Mouse (Mus musculus): ENCODE data around the gene Ppp1r26. TPM values are rescaled to one million over a fixed set of nuclear protein-coding genes. Genes with fewer than 3 reads are reported as not detected.

Ppp1r26 gene
- polyA plus RNA-seq, 1 experiment from 2014 or later = 0.61 TPM

DNA sequence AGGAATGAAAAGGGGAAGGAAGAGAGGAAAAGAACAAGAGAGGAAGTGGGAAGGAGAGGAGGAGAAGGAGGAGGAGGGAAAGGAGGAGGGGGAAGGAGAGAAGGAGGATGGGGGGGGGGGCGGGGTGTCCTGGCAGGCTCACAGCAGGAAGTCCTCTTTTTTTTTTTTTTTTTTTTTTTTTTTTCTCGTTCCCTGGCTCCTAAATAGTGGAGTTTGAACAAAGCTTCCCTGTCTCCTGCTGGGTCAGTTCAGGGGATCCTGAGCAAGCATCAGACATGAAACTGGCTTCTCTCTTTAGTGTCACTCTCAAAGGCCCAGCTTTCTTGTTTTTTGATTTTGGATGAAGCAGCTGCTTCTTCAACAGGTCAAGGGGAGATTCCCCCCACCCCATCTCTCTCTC lies 13.1 kb upstream of the Ppp1r26 start:
- no peak overlapping the region for H3K27ac ChIP-seq (ENCODE audit: low read depth, low read length)
- no peak overlapping the region for H3K4me3 ChIP-seq (ENCODE audit: low read depth, low read length)
- H3K9ac ChIP-seq (ENCODE audit: low read depth, low read length) = no peak overlapping the region
- H3K36me3 ChIP-seq (ENCODE audit: control insufficient read depth, insufficient read depth) = no peaks in the 10 kb centered on the region
- no peaks in the 10 kb centered on the region for H3K9me3 ChIP-seq (ENCODE audit: control insufficient read depth)
- H3K4me1 ChIP-seq (replicated peaks; ENCODE audit: control insufficient read depth, insufficient read depth, low read length) = no peaks in the 10 kb centered on the region
- H3K27me3 ChIP-seq (replicated peaks; ENCODE audit: control insufficient read depth, insufficient read depth, low read length) = no peaks in the 10 kb centered on the region
- TF ChIP-seq CTCF (IDR thresholded peaks at IDR 0.05; ENCODE audit: low read depth) = no peak
- no peak overlapping the region for H3K4me2 ChIP-seq (replicated peaks; ENCODE audit: low read depth)
- 0% methylated on average over 1 of the region's 2 CpGs for WGBS
- no peak for ATAC-seq

DNA sequence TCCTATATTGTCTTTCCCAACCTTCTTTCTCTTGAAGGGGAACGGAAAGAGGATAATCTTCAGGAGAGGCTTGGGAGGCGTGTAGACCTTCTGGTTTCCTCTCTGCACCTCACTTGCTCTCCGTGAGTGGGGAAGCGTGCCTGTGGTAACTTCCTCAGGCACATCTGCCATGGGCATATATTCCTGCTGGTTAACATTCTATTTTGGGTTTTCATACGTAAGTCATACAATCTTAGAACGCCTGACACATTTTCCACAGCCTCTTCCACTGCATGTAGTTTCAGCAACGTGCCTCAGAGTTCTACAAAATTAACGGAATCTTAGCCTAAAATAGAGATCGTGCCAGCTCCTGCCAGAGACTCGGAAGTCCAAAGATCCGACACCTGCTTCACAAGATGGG lies 11.2 kb upstream of the Ppp1r26 start:
- no peak for ATAC-seq
- no peak for TF ChIP-seq CTCF (IDR thresholded peaks at IDR 0.05; ENCODE audit: low read depth)
- no peaks in the 10 kb centered on the region for H3K4me1 ChIP-seq (replicated peaks; ENCODE audit: control insufficient read depth, insufficient read depth, low read length)

DNA sequence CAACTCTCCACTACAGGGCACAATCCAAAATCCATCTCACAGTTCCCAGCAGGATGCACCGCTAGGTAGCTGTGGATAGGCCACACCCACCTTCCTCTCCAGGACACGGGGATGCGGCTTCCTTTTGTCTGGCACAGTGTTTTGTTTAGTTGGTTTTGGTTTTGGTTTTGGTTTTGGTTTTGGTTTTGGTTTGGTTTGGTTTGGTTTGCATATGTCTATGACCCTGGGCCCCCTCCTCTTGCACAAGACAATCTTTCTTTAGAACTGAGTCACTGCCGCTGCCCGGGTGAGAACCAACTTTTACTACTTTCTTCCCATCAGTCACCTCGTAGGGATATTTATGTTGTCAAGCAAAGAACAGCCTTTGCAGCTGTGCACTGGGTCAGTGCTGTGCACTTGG lies 5.8 kb upstream of the Ppp1r26 start:
- 55% methylated on average over 6 of the region's 6 CpGs for WGBS
- no peak for ATAC-seq
- Histone ChIP-seq H3K27me3 (replicated peaks; ENCODE audit: control insufficient read depth, insufficient read depth, low read length) (no peaks in the 10 kb centered on the region), H3K4me3 (ENCODE audit: low read depth, low read length) (no peak overlapping the region), H3K4me1 (replicated peaks; ENCODE audit: control insufficient read depth, insufficient read depth, low read length) (no peaks in the 10 kb centered on the region), H3K27ac (ENCODE audit: low read depth, low read length) (no peak overlapping the region), H3K9me3 (ENCODE audit: control insufficient read depth) (no peaks in the 10 kb centered on the region), H3K36me3 (ENCODE audit: control insufficient read depth, insufficient read depth) (no peaks in the 10 kb centered on the region), H3K4me2 (replicated peaks; ENCODE audit: low read depth) (no peak overlapping the region), H3K9ac (ENCODE audit: low read depth, low read length) (no peak overlapping the region)
- no peak for TF ChIP-seq CTCF (IDR thresholded peaks at IDR 0.05; ENCODE audit: low read depth)

More for the DNA sequence above, 11.2 kb upstream of the Ppp1r26 start:
- WGBS = 85% methylated on average over 11 of the region's 11 CpGs
- H3K4me2 ChIP-seq (replicated peaks; ENCODE audit: low read depth) = no peak overlapping the region
- no peaks in the 10 kb centered on the region for H3K36me3 ChIP-seq (ENCODE audit: control insufficient read depth, insufficient read depth)
- no peak overlapping the region for H3K4me3 ChIP-seq (ENCODE audit: low read depth, low read length)
- no peaks in the 10 kb centered on the region for H3K9me3 ChIP-seq (ENCODE audit: control insufficient read depth)
- no peak overlapping the region for H3K9ac ChIP-seq (ENCODE audit: low read depth, low read length)
- H3K27ac ChIP-seq (ENCODE audit: low read depth, low read length) = no peak overlapping the region
- no peaks in the 10 kb centered on the region for H3K27me3 ChIP-seq (replicated peaks; ENCODE audit: control insufficient read depth, insufficient read depth, low read length)

DNA sequence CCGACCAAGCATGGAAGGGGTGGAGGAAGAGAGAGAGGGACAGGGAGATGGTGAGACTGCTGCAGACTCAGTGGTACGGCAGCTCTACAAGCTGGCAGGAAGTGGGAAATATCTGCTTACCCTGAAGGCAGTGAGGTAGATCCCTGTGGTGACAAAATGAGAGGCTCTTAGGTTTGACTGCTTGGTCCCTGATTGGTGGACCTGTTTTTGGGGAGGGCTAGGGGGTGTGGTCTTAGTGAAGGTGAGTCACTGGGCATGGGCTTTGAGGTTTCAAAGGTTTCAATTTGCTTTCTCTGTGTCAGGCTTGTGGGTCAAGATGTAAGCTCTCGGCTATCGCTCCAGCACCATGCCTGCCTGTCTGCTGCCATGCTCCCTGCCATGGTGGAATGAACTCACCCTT lies 1.5 kb upstream of the Ppp1r26 start:
- no peak overlapping the region for H3K4me2 ChIP-seq (replicated peaks; ENCODE audit: low read depth)
- no peaks in the 10 kb centered on the region for H3K4me1 ChIP-seq (replicated peaks; ENCODE audit: control insufficient read depth, insufficient read depth, low read length)
- 81% methylated on average over 4 of the region's 4 CpGs for WGBS
- no peak overlapping the region for H3K27ac ChIP-seq (ENCODE audit: low read depth, low read length)
- no peak overlapping the region for H3K4me3 ChIP-seq (ENCODE audit: low read depth, low read length)
- H3K9ac ChIP-seq (ENCODE audit: low read depth, low read length) = no peak overlapping the region
- H3K9me3 ChIP-seq (ENCODE audit: control insufficient read depth) = no peaks in the 10 kb centered on the region
- no peak for TF ChIP-seq CTCF (IDR thresholded peaks at IDR 0.05; ENCODE audit: low read depth)
- ATAC-seq = no peak
- H3K36me3 ChIP-seq (ENCODE audit: control insufficient read depth, insufficient read depth) = no peaks in the 10 kb centered on the region
- 0 out of 2 replicates have a peak, but pooled peaks cover 5% of the 10 kb centered on the region for H3K27me3 ChIP-seq (replicated peaks; ENCODE audit: control insufficient read depth, insufficient read depth, low read length)

DNA sequence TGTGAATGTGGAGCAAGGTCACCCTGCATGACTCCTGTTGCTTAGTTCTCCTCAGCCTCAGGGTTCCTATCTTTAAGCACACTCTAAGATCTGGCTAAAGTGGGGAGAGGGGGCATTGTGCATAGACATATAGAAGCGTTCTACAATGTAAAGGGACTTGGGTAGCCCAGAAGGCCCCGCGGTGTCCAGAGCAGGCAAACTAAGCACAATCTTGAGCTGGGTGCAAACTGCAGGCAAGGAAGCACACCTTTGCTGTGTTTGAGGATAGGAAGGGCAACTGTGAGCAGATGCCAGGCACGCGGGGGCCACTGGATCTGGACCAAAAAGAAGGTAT lies 452 bp upstream of the Ppp1r26 start:
- Histone ChIP-seq H3K27ac (ENCODE audit: low read depth, low read length) (no peak overlapping the region), H3K9me3 (ENCODE audit: control insufficient read depth) (no peaks in the 10 kb centered on the region), H3K4me3 (ENCODE audit: low read depth, low read length) (peak overlapping the region; percentile 75), H3K27me3 (replicated peaks; ENCODE audit: control insufficient read depth, insufficient read depth, low read length) (0 out of 2 replicates have a peak, but pooled peaks cover 5% of the 10 kb centered on the region), H3K4me1 (replicated peaks; ENCODE audit: control insufficient read depth, insufficient read depth, low read length) (no peaks in the 10 kb centered on the region), H3K36me3 (ENCODE audit: control insufficient read depth, insufficient read depth) (0 out of 2 replicates have a peak, but pooled peaks cover 2% of the 10 kb centered on the region), H3K9ac (ENCODE audit: low read depth, low read length) (0 out of 2 replicates have a peak overlapping the region, but pooled peaks have one; percentile 60), H3K4me2 (replicated peaks; ENCODE audit: low read depth) (peak overlapping the region; percentile 99)
- ATAC-seq = no peak
- TF ChIP-seq CTCF (IDR thresholded peaks at IDR 0.05; ENCODE audit: low read depth) = no peak
- 6% methylated on average over 5 of the region's 5 CpGs for WGBS

DNA sequence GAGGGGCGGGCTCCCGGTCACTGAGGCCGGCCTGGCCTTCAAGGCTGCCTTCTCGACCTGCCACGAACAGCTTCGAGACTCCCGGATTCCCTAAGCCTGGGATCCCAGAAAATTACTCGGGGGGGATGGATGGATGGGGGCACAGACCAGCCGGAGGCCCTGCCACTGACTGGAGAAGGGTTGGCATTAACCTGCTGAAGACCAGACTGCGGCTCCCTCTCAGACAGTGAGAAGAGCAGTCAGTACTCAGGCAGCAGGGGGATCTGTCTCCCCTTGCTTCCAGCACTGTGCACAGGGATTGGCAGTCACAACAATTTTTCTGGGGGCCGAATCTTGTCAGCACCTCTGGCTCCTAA lies 693 bp downstream of the Ppp1r26 start:
- 7% methylated on average over 11 of the region's 11 CpGs for WGBS
- no peaks in the 10 kb centered on the region for H3K9me3 ChIP-seq (ENCODE audit: control insufficient read depth)
- ATAC-seq = no peak
- no peak overlapping the region for H3K27ac ChIP-seq (ENCODE audit: low read depth, low read length)
- H3K4me1 ChIP-seq (replicated peaks; ENCODE audit: control insufficient read depth, insufficient read depth, low read length) = no peaks in the 10 kb centered on the region
- 0 out of 2 replicates have a peak, but pooled peaks cover 3% of the 10 kb centered on the region for H3K36me3 ChIP-seq (ENCODE audit: control insufficient read depth, insufficient read depth)
- H3K4me2 ChIP-seq (replicated peaks; ENCODE audit: low read depth) = peak overlapping the region; percentile 99
- 0 out of 2 replicates have a peak, but pooled peaks cover 5% of the 10 kb centered on the region for H3K27me3 ChIP-seq (replicated peaks; ENCODE audit: control insufficient read depth, insufficient read depth, low read length)
- H3K4me3 ChIP-seq (ENCODE audit: low read depth, low read length) = peak overlapping the region; percentile 75
- H3K9ac ChIP-seq (ENCODE audit: low read depth, low read length) = peak overlapping the region; percentile 60
- TF ChIP-seq CTCF (IDR thresholded peaks at IDR 0.05; ENCODE audit: low read depth) = 0 out of 2 replicates have a peak, but pooled peaks have one; percentile 17

GRCm38 (mm10) chr2:28451663-28452062 lies 5.1 kb downstream of the Ppp1r26 start:
- Histone ChIP-seq H3K36me3 (ENCODE audit: control insufficient read depth, insufficient read depth) (peaks cover 3% of the 10 kb centered on the region; the same call in 1 of the 2 replicates), H3K27me3 (replicated peaks; ENCODE audit: control insufficient read depth, insufficient read depth, low read length) (no peaks in the 10 kb centered on the region), H3K4me3 (ENCODE audit: low read depth, low read length) (no peak overlapping the region), H3K4me2 (replicated peaks; ENCODE audit: low read depth) (no peak overlapping the region), H3K27ac (ENCODE audit: low read depth, low read length) (no peak overlapping the region), H3K4me1 (replicated peaks; ENCODE audit: control insufficient read depth, insufficient read depth, low read length) (no peaks in the 10 kb centered on the region), H3K9me3 (ENCODE audit: control insufficient read depth) (no peaks in the 10 kb centered on the region), H3K9ac (ENCODE audit: low read depth, low read length) (no peak overlapping the region)
- WGBS = 92% methylated on average over 11 of the region's 11 CpGs
- ATAC-seq = no peak
- TF ChIP-seq CTCF (IDR thresholded peaks at IDR 0.05; ENCODE audit: low read depth) = no peak

Data from intestine, postnatal 0 days (tissue).